Mouse (Mus musculus): Measurements from ENCODE around the gene Hcrtr2. TPM values are rescaled to one million over a fixed set of nuclear protein-coding genes. Genes with fewer than 3 reads are reported as not detected.

The Hcrtr2 gene
- polyA plus RNA-seq, 3 experiments from 2014 or later, result not detected

- ATAC-seq, result no peak
Observed at GRCm38 (mm10) chr9:76234899-76235298, 88.8 kb downstream of the Hcrtr2 start.

- peak; percentile 72 for ATAC-seq
Observed at GRCm38 (mm10) chr9:76230400-76230799, 93.3 kb downstream of the Hcrtr2 start.

- ATAC-seq, result no peak
Observed at GRCm38 (mm10) chr9:76217178-76217975, 106.3 kb downstream of the Hcrtr2 start.

GRCm38 (mm10) chr9:76214678-76215077 lies 109.0 kb downstream of the Hcrtr2 start:
- no peak for ATAC-seq

GRCm38 (mm10) chr9:76213557-76213956 lies 110.1 kb downstream of the Hcrtr2 start, which contains the start of gene Gfral:
TSS of gene Gfral (minus strand) at chr9:76213657.
- ATAC-seq, result no peak

- ATAC-seq, result no peak
Observed at GRCm38 (mm10) chr9:76196917-76197316, 126.7 kb downstream of the Hcrtr2 start.

- no peak for ATAC-seq
Observed at GRCm38 (mm10) chr9:76179221-76179620, 144.4 kb downstream of the Hcrtr2 start.

Other genes starting within 250 kb of the Hcrtr2 start
- gene Gfral, start 110.2 kb downstream of the Hcrtr2 start, polyA plus RNA-seq (2017; shearing (Covaris generic)), result not detected
- gene Fam83b, start 243.3 kb upstream of the Hcrtr2 start, polyA plus RNA-seq (2017; shearing (Covaris generic)), result not detected

All from inflammation-experienced regulatory T-cells, adult 6 months (primary cell).